Mouse (Mus musculus) bone marrow macrophage, adult 2 months (primary cell): ENCODE measurements around the gene Tas1r3. TPM values are rescaled to one million over a fixed set of nuclear protein-coding genes. Genes with fewer than 3 reads are reported as not detected.

Experiments
- H3K27ac ChIP-seq: 2 replicates; pipeline ENCODE4 v1.5.1; 2012; ENCODE audit warnings: low read depth, low read length; ENCODE audit not compliant: insufficient read depth
- H3K4me1 ChIP-seq: 2 replicates; pipeline ENCODE4 v1.6.1; 2012; ENCODE audit warnings: low read length; ENCODE audit not compliant: control insufficient read depth, insufficient read depth
- H3K4me3 ChIP-seq: 2 replicates; pipeline ENCODE4 v1.5.1; 2012; ENCODE audit warnings: mild to moderate bottlenecking, low read length, moderate library complexity; ENCODE audit not compliant: insufficient read depth
- CTCF ChIP-seq: IDR thresholded peaks from 2 replicates; pipeline ENCODE4 v1.5.1; 2012; ENCODE audit warnings: low read depth, mild to moderate bottlenecking, low read length, moderate library complexity
- POLR2A ChIP-seq: IDR thresholded peaks from 2 replicates; pipeline ENCODE4 v1.6.1; 2012; ENCODE audit warnings: mild to moderate bottlenecking, low read depth, low read length, borderline replicate concordance
- polyA plus RNA-seq: library from polyadenylated mRNA; stranded (reverse); fragments of >200 nt; gene quantifications from 2 replicates; pipeline ENCODE4 v1.2.4, GENCODE M21; 2012; ENCODE audit not compliant: missing spikeins, insufficient read depth, insufficient read length

Tas1r3 gene
- polyA plus RNA-seq, 1 experiment: 0.62 TPM

DNA sequence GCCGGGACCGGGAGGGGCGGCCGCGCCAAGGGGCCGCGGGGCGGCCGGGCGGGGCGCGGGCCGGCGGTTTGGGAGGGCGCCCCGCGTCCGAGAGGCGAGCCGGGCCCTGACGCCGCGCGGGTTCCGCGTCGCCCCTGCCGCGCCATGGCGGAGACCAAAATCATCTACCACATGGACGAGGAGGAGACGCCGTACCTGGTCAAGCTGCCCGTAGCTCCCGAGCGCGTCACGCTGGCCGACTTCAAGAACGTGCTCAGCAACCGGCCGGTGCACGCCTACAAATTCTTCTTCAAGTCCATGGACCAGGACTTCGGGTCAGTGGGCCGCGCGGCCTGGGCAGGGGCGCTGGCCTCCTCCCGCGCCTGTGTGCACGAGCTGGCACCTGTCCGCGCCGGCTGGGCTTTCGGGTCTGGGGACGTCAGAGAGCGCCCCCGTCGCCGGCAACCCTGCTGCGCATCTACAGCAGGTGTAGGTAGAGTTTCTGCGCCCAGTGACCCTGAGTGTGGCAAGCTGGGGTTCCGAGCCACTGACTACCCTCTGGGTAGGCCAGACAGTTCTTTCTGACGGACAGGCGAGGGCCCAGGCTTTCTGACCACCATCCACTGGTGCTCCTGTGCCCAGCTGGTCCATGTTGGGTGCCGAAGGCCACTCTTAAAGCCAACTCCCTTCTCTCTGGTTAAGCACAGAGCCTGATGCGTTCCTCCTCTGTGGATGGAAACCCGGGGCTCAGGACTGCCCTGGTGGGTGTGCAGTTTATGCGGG is 15.4 kb downstream of the Tas1r3 start:
- Histone ChIP-seq H3K27ac (no peak overlapping the region), H3K4me1 (peaks cover 38% of the 10 kb centered on the region), H3K4me3 (peak overlapping the region; percentile 99)
- TF ChIP-seq CTCF (no peak), POLR2A (no peak)

DNA sequence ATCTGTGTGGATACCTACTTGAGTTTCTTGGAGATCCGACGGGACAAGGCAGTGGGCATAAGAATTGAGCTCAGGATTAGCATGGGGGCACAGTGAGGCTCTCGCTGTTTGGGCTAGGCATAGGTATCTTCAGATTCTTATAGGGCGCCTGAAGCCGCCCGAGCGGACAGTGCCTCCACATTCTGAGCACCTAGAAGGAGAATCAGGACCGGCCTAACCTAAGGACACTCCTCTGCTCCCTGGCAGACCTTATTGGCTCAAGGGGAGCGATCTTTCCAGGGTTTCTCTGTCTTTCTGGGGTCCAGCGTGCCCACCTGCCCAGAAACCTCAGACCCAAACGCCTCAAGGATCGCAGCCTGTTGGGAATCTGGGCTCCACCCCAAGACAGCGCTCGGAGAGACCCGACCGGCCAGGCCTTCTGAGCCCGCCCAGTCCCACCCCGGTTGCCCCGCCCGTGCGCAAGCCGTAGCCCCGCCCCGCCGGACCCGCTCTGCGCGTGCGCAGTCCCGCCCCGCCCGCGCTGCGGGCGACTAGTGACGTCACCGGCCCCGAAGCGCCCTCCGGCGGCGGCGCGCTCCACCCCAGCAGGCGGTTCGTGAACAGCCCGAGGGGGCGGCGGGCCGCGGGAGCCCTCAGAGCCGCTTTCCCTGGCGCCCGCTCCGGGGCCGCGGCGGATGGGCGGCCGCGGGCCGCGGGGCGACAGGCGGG is 16.1 kb downstream of the Tas1r3 start, which contains the start of gene Dvl1:
TSS of gene Dvl1 (plus strand) at position 532 of the 708 bp plus-strand sequence.
- no peak within 1 kb of the TSS for H3K27ac ChIP-seq
- TF ChIP-seq CTCF (no peak), POLR2A (no peak)
- H3K4me3 ChIP-seq: peak within 1 kb of the TSS; percentile 99
- H3K4me1 ChIP-seq: peaks cover 31% of the 10 kb centered on the region

DNA sequence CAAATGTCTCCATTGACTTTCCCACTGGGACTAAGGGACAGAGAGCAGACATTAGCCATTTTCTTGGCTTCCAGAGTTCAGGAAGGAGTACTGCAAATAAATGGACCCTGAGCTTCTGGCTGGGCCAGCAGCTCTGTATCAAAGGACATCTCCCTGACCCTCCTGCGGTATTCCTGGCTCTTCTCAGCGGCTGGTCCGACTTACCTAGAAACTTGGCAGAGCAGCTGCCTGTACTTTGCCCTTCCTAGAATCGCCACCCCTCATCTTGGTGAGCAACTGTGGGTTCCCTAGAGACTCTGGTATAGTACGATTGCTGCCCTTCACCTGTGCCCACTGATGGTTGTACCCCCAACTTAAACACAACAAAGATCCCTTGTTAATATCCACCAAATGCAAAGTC is 19.9 kb downstream of the Tas1r3 start:
- TF ChIP-seq POLR2A: no peak
- TF ChIP-seq CTCF: no peak
- Histone ChIP-seq H3K4me1 (peaks cover 15% of the 10 kb centered on the region), H3K4me3 (no peak overlapping the region)

GRCm38 (mm10) chr4:155841651-155842270 is 21.4 kb downstream of the Tas1r3 start:
- no peak for TF ChIP-seq POLR2A
- no peak for TF ChIP-seq CTCF
- Histone ChIP-seq H3K4me3 (no peak overlapping the region), H3K4me1 (peaks cover 21% of the 10 kb centered on the region), H3K27ac (no peak overlapping the region)

More for the DNA sequence above, 19.9 kb downstream of the Tas1r3 start:
- H3K27ac ChIP-seq: no peak overlapping the region

DNA sequence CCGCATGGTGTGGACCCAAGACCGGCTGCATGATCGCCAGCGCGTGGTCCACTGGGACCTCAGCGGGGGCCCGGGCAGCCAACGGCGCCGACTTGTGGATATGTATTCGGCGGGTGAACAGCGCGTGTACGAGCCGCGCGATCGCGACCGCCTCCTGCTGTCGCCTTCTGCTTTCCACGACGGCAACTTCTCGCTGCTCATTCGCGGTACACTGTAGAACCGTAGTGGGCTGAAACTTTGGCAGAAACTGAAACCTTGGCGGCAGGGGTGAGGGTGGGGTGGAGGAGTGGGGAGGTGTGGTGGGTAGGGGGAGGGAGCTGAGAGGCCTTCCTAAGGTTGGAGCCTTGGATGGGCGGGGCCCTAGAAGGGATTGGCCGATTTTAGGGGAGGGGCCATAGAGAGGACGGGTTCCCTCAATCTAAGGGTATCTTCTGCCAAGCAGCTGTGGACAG is 22.1 kb downstream of the Tas1r3 start:
- peak overlapping the region; percentile 60 for H3K4me3 ChIP-seq
- peaks cover 17% of the 10 kb centered on the region for H3K4me1 ChIP-seq
- H3K27ac ChIP-seq: no peak overlapping the region
- TF ChIP-seq POLR2A: no peak
- no peak for TF ChIP-seq CTCF

- Histone ChIP-seq H3K27ac (no peak overlapping the region), H3K4me1 (peaks cover 17% of the 10 kb centered on the region), H3K4me3 (peak overlapping the region; percentile 60)
- TF ChIP-seq POLR2A: no peak
- TF ChIP-seq CTCF: no peak
Observed at GRCm38 (mm10) chr4:155840076-155841002, 22.8 kb downstream of the Tas1r3 start.

- Histone ChIP-seq H3K27ac (no peak within 1 kb of the TSS), H3K4me1 (peaks cover 17% of the 10 kb centered on the region), H3K4me3 (peak within 1 kb of the TSS; percentile 60)
- no peak for TF ChIP-seq CTCF
- no peak for TF ChIP-seq POLR2A
Observed at GRCm38 (mm10) chr4:155839483-155839910, 23.7 kb downstream of the Tas1r3 start, which contains the start of gene Mxra8. Gene Mxra8, plus strand, starts transcription at chr4:155839680.

- no peak for TF ChIP-seq CTCF
- no peak for TF ChIP-seq POLR2A
- Histone ChIP-seq H3K4me1 (peaks cover 22% of the 10 kb centered on the region), H3K4me3 (no peak overlapping the region), H3K27ac (no peak overlapping the region)
Observed at GRCm38 (mm10) chr4:155838187-155839153, 24.7 kb downstream of the Tas1r3 start.
